Mouse (Mus musculus) megakaryocyte, adult 5-6 weeks (primary cell): ENCODE results near the gene Vps25. TPM values are rescaled to one million over a fixed set of nuclear protein-coding genes. Genes with fewer than 3 reads are reported as not detected.

Source experiments
- total RNA-seq, 2 experiments: library from RNA; stranded (forward) in 1 of 2; stranded (reverse) in 1 of 2; fragments of 153-499, 151-499 nt in 1 of 2; fragments of 221-1000, 200-1000 nt in 1 of 2; gene quantifications; 2 replicates each; pipeline versions ENCODE4 v1.2.3 to v1.2.4; 2015 to 2017

Vps25 gene
- total RNA-seq, 2 experiments from 2014 or later, result 54.6 to 184 TPM

Other genes with a start within 250 kb of the Vps25 start
- gene Atp6v0a1, start 244.3 kb upstream of the Vps25 start, total RNA-seq (2015), result 40.2 and 42.9 TPM in 2 replicates
- 35.2 and 46.1 TPM in 2 replicates for gene Atp6v0a1, start 244.3 kb upstream of the Vps25 start, total RNA-seq (2017)
- 7.2 and 7.9 TPM in 2 replicates for gene Naglu, start 183.7 kb upstream of the Vps25 start, total RNA-seq (2015)
- 8.9 and 9.1 TPM in 2 replicates for gene Naglu, start 183.7 kb upstream of the Vps25 start, total RNA-seq (2017)
- 0.11 and 0.45 TPM in 2 replicates for gene Hsd17b1, start 175.3 kb upstream of the Vps25 start, total RNA-seq (2015)
- gene Hsd17b1, start 175.3 kb upstream of the Vps25 start, total RNA-seq (2017), result 0.29 TPM in 1 of 2 replicates, not detected in the other
- gene Coasy, start 171.1 kb upstream of the Vps25 start, total RNA-seq (2015), result 10.6 and 13.1 TPM in 2 replicates
- gene Coasy, start 171.1 kb upstream of the Vps25 start, total RNA-seq (2017), result 11.4 and 15.8 TPM in 2 replicates
- 62.7 and 64.8 TPM in 2 replicates for gene Mlx, start 166.4 kb upstream of the Vps25 start, total RNA-seq (2015)
- gene Mlx, start 166.4 kb upstream of the Vps25 start, total RNA-seq (2017), result 79.3 and 96.0 TPM in 2 replicates
- gene Psmc3ip, start 158.3 kb upstream of the Vps25 start, total RNA-seq (2015), result 11.5 and 14.9 TPM in 2 replicates
- 21.3 and 24.1 TPM in 2 replicates for gene Psmc3ip, start 158.3 kb upstream of the Vps25 start, total RNA-seq (2017)
- gene Retreg3, start 133.8 kb upstream of the Vps25 start, total RNA-seq (2015), result 15.9 and 17.2 TPM in 2 replicates
- 48.1 and 53.1 TPM in 2 replicates for gene Retreg3, start 133.8 kb upstream of the Vps25 start, total RNA-seq (2017)
- gene Tubg1, start 133.8 kb upstream of the Vps25 start, total RNA-seq (2015), result 14.5 and 15.2 TPM in 2 replicates
- gene Tubg1, start 133.8 kb upstream of the Vps25 start, total RNA-seq (2017), result 32.2 and 34.4 TPM in 2 replicates
- gene Tubg2, start 97.8 kb upstream of the Vps25 start, total RNA-seq (2015), result not detected in 2 replicates
- gene Tubg2, start 97.8 kb upstream of the Vps25 start, total RNA-seq (2017), result not detected in 2 replicates
- gene Cntnap1, start 83.2 kb upstream of the Vps25 start, total RNA-seq (2015), result not detected in 2 replicates
- gene Cntnap1, start 83.2 kb upstream of the Vps25 start, total RNA-seq (2017), result 0.07 TPM in 1 of 2 replicates, not detected in the other
- gene Plekhh3, start 82.4 kb upstream of the Vps25 start, total RNA-seq (2015), result 0.96 and 1.6 TPM in 2 replicates
- gene Plekhh3, start 82.4 kb upstream of the Vps25 start, total RNA-seq (2017), result 1.8 and 3.8 TPM in 2 replicates
- 0.11 TPM in 1 of 2 replicates, not detected in the other for gene Ccr10, start 78.3 kb upstream of the Vps25 start, total RNA-seq (2015)
- 0.07 and 0.37 TPM in 2 replicates for gene Ccr10, start 78.3 kb upstream of the Vps25 start, total RNA-seq (2017)
- gene Ezh1, start 27.2 kb upstream of the Vps25 start, total RNA-seq (2015), result 20.0 and 20.8 TPM in 2 replicates
- 20.0 and 20.1 TPM in 2 replicates for gene Ezh1, start 27.2 kb upstream of the Vps25 start, total RNA-seq (2017)
- gene Ramp2, start 7.7 kb upstream of the Vps25 start, total RNA-seq (2015), result not detected in 2 replicates
- not detected in 2 replicates for gene Ramp2, start 7.7 kb upstream of the Vps25 start, total RNA-seq (2017)
- 0.27 TPM in 1 of 2 replicates, not detected in the other for gene Wnk4, start 6.9 kb downstream of the Vps25 start, total RNA-seq (2015)
- gene Wnk4, start 6.9 kb downstream of the Vps25 start, total RNA-seq (2017), result 0.15 TPM in 1 of 2 replicates, not detected in the other
- 1.2 and 1.6 TPM in 2 replicates for gene Cntd1, start 25.3 kb downstream of the Vps25 start, total RNA-seq (2015)
- 1.7 TPM in 2 replicates for gene Cntd1, start 25.3 kb downstream of the Vps25 start, total RNA-seq (2017)
- 69.8 and 71.2 TPM in 2 replicates for gene Coa3, start 25.4 kb downstream of the Vps25 start, total RNA-seq (2015)
- gene Coa3, start 25.4 kb downstream of the Vps25 start, total RNA-seq (2017), result 23.2 and 33.6 TPM in 2 replicates
- gene Becn1, start 48.6 kb downstream of the Vps25 start, total RNA-seq (2015), result 62.2 and 68.0 TPM in 2 replicates
- 129 and 168 TPM in 2 replicates for gene Becn1, start 48.6 kb downstream of the Vps25 start, total RNA-seq (2017)
- gene Psme3, start 62.5 kb downstream of the Vps25 start, total RNA-seq (2015), result 90.6 and 116 TPM in 2 replicates
- 62.1 and 91.5 TPM in 2 replicates for gene Psme3, start 62.5 kb downstream of the Vps25 start, total RNA-seq (2017)
- 0.98 and 2.1 TPM in 2 replicates for gene Aoc2, start 71.4 kb downstream of the Vps25 start, total RNA-seq (2015)
- 0.95 and 1.4 TPM in 2 replicates for gene Aoc2, start 71.4 kb downstream of the Vps25 start, total RNA-seq (2017)
- gene Aoc3, start 76.9 kb downstream of the Vps25 start, total RNA-seq (2015), result 0.05 TPM in 1 of 2 replicates, not detected in the other
- gene Aoc3, start 76.9 kb downstream of the Vps25 start, total RNA-seq (2017), result not detected in 2 replicates
- gene G6pc, start 113.9 kb downstream of the Vps25 start, total RNA-seq (2015), result not detected in 2 replicates
- not detected in 2 replicates for gene G6pc, start 113.9 kb downstream of the Vps25 start, total RNA-seq (2017)
- gene Aarsd1, start 163.9 kb downstream of the Vps25 start, total RNA-seq (2015), result 11.6 and 18.1 TPM in 2 replicates
- gene Aarsd1, start 163.9 kb downstream of the Vps25 start, total RNA-seq (2017), result 22.9 and 28.9 TPM in 2 replicates
- gene Gm27029, start 171.1 kb downstream of the Vps25 start, total RNA-seq (2015), result 1.7 TPM in 1 of 2 replicates, not detected in the other
- 0.95 and 1.3 TPM in 2 replicates for gene Gm27029, start 171.1 kb downstream of the Vps25 start, total RNA-seq (2017)
- gene Rundc1, start 171.4 kb downstream of the Vps25 start, total RNA-seq (2015), result 2.4 and 3.0 TPM in 2 replicates
- 3.1 and 3.3 TPM in 2 replicates for gene Rundc1, start 171.4 kb downstream of the Vps25 start, total RNA-seq (2017)
- 0.43 and 2.5 TPM in 2 replicates for gene Ptges3l, start 171.6 kb downstream of the Vps25 start, total RNA-seq (2015)
- gene Ptges3l, start 171.6 kb downstream of the Vps25 start, total RNA-seq (2017), result 0.66 TPM in 1 of 2 replicates, not detected in the other
- gene Rpl27, start 188.6 kb downstream of the Vps25 start, total RNA-seq (2015), result 334 and 336 TPM in 2 replicates
- 2,102 and 2,594 TPM in 2 replicates for gene Rpl27, start 188.6 kb downstream of the Vps25 start, total RNA-seq (2017)
- gene Ifi35, start 194.7 kb downstream of the Vps25 start, total RNA-seq (2015), result 60.6 and 62.4 TPM in 2 replicates
- 47.3 and 56.5 TPM in 2 replicates for gene Ifi35, start 194.7 kb downstream of the Vps25 start, total RNA-seq (2017)
- 0.13 and 0.16 TPM in 2 replicates for gene Rnd2, start 211.3 kb downstream of the Vps25 start, total RNA-seq (2015)
- 0.20 TPM in 1 of 2 replicates, not detected in the other for gene Rnd2, start 211.3 kb downstream of the Vps25 start, total RNA-seq (2017)
- 7.3 and 10.8 TPM in 2 replicates for gene Vat1, start 212.5 kb downstream of the Vps25 start, total RNA-seq (2015)
- 3.4 and 5.2 TPM in 2 replicates for gene Vat1, start 212.5 kb downstream of the Vps25 start, total RNA-seq (2017)